Mouse (Mus musculus) T-cell, adult 2 months (primary cell): ENCODE results near the gene Actr1a.

Experiments used
- DNase-seq: peaks from one replicate; pipeline ENCODE4 v3.0.0; 2022; ENCODE audit warnings: low spot score

Actr1a gene

GRCm38 (mm10) chr19:46395109-46396009 lies at the start of gene Actr1a:
Actr1a (minus strand) TSS chr19:46395748.
- peak; percentile 96 for DNase-seq

DNA sequence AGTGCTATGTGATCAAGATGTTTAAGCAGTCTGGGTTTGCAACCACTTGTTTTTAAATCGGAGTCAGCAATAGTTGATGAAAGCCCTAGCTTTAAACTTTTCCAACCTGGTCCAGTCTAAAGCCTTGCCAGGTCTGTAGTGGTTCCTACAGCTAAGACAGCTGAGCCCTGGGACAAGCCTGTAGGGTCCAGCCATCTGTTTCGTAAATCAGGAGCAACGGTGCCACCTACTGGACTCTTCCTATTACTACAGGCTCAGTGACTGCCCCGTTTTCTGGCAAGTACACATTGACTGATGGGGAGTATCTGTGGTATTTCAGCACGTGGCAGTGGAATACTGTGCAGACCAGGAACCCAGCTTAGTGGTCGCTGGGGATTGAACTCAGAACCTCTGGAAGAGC lies 48.7 kb upstream of the Actr1a start:
- DNase-seq, result peak; percentile 68

DNA sequence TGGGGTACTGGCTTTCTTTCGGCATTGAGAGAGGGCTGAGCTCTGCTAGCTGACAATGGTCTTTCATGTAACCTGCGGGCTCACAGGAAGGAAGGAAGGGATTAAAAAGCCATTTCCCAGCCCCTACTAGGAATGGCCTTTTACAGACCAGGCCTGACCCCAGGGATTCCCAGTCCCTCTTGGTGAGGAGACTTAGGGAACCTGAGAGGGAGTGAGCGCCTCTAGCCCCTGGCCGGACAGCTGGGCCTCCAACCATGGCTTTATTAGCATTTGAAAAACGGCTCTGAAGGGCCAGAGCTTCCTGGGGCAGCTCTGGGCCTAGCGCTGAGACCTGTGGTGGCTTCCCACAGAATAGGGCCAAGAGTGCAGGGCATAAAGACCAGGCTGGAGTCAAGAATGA lies 48.0 kb upstream of the Actr1a start:
- DNase-seq, result no peak

DNA sequence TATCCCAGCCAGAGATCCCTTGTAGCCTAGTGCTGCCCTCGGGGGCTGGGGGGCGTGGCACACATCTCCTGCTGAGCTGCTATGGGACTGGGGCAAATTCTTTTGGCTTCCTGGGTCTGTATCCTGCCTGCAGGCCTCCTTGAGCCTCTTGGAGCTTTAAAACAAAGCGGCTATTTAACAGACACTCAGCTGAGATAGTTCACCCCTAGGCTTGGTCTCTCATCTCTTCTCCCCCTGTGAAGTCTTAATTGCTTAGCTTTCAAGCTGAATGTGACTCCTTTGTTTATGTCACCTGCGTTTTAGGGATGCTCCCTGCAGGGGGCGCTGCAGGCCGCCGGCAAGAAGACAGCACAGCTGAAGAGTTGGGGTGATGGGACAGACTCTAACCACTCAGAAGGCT lies 39.9 kb upstream of the Actr1a start:
- DNase-seq, result peak; percentile 22

DNA sequence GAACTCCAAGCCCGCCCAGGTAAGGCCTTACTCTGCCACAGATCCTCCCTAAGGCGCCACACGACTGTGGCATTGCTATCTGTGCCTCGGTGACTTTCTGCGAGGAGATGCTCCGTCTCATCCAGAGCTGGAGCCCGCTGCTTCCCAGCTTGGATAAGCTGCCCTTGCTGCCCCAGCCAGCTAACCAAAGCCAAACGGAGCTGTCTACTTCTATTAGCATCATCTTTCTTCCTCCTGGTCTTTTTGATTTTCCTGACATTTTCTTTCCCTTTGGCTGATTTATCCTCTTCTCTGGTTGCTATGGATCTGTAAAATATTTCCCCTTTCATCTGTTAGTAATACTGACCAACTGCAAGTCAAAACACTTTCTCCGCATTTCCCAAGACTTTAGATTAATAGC lies 39.0 kb upstream of the Actr1a start:
- DNase-seq, result no peak

GRCm38 (mm10) chr19:46434148-46434547 lies 38.6 kb upstream of the Actr1a start:
- DNase-seq, result no peak

GRCm38 (mm10) chr19:46433712-46434111 lies 38.2 kb upstream of the Actr1a start:
- DNase-seq, result no peak

- no peak for DNase-seq
Observed at GRCm38 (mm10) chr19:46429250-46429649, 33.7 kb upstream of the Actr1a start.

- DNase-seq, result no peak
Observed at GRCm38 (mm10) chr19:46426488-46426887, 30.9 kb upstream of the Actr1a start.

DNA sequence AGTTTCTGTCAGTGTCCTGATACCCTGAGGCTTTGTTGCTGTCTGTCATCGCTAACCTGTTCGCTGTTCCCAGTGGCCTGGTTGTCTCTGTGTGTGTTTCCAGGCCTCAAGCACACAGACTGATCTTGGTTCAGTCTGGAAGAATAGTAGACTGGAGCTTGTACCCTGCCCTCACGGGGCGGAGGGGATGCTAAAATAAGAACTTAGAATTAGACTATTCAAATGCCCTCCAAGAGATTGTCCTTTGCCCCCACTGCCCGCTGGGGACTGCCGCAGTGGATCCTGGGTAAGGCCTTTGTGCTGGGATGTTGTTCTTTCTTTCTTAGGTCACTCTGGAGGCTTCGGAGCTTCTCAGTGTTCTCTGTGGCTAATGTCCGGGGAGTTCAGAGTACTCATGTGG lies 29.7 kb upstream of the Actr1a start:
- no peak for DNase-seq

DNA sequence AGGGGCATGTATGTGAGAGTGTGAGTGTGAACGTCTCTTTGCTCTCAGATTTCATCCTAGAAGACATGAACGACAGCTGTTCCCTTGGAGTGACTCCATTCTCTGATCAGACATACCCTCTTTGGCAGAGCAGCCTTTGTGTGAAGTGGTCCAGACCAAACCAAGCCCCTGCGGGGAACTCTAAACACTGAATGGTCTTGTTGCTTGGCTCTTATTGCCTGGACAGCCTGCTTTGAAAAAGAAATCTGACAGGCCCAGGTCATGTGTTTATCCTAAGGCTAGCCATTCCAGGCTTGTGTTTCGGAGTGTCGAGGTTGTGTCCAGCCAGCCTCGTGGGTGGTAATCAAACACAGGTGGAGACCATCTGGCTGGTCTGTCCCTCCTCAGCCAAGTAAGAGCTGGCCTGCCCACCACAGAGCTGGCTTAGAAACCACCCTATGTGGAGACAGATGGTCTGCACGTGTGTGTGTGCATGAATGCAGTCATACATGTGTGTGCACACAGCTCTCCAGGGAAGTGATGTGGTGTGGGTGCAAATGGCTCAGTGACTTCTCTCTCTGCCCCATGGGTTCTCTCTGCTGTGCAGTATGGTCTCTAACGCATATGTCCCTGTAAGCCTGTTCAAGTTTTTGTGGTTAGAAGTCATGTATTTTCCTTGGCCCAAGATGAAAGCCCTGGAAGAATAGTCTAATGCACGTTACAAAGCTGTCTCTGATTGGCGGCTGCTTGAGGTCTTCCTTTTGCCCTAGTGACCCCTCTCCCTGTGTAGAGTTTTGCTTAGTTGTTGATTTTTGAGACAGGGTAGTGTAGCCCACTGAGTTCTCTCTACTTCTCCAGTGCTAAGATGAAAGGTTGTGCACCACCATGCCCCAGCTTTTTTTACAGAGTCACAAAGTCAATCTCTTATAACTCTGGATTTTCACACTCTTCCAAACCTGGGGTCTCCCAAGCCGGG lies 27.1 kb upstream of the Actr1a start:
- DNase-seq, result no peak

GRCm38 (mm10) chr19:46420410-46420809 lies 24.9 kb upstream of the Actr1a start:
- no peak for DNase-seq

GRCm38 (mm10) chr19:46418051-46418450 lies 22.5 kb upstream of the Actr1a start:
- DNase-seq, result no peak

GRCm38 (mm10) chr19:46416276-46416675 lies 20.7 kb upstream of the Actr1a start:
- DNase-seq, result no peak

DNA sequence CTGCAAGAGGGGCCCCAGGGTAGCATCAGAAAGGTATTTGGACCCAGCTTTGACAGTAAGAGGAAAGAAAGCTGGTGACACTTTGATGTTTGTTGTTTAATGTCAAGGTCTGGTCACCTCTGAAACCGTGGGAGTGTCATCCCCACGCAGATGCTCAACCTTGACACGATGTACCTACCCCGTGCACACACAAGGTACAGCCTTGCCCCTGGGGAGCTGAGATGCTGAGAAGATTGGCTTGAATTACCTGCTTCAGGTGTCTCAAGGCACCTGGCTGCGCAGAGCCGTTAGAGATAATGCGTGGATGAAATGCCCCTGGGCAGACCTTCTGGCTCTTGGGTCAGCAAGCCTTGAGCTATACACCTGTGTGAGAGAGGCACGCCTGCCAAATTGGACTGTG lies 18.9 kb upstream of the Actr1a start:
- DNase-seq, result no peak

- DNase-seq, result no peak
Observed at GRCm38 (mm10) chr19:46413969-46414368, 18.4 kb upstream of the Actr1a start.

- no peak for DNase-seq
Observed at GRCm38 (mm10) chr19:46412056-46412805, 16.7 kb upstream of the Actr1a start.

GRCm38 (mm10) chr19:46409506-46409905 lies 14.0 kb upstream of the Actr1a start:
- no peak for DNase-seq

DNA sequence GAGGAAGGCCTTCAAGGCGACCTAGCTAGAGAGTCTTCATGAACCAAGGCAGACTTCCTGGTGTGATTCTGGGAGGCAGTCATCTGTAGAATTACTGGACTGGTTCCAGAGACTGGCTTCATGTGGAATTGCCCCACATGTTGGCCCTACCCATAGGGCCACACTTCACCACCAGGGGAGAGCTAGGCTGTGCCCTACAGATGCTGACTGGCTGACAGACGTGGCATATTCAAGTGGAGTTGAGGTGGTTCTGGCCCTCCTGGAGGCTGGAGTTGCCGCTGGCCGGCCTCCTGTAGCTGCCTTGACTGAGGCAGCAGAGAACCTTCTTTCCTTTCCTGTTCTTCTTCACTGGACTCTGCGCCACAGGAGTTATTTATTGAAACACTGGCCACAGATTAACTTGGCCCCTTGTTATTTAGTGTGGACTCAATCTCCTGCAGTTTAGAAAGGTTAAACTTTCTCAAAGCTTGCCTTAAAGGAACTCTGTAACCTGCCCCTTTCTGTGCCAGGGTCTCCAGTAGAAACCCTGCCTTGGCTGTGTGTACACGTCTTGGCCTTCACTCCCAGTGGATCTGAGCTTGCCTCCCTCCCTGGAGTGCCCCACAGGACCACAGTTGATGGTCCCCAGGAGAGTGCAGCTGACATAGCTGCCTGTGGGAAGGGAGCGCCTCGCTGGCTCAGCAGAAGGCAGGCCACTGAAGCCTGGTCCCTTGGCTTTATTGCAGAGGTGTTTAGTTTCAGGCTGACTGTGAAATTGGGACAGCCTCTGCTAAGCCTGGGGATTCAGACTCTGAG lies 11.2 kb upstream of the Actr1a start:
- DNase-seq, result no peak

- no peak for DNase-seq
Observed at GRCm38 (mm10) chr19:46404030-46404429, 8.5 kb upstream of the Actr1a start.

- DNase-seq, result no peak
Observed at GRCm38 (mm10) chr19:46400558-46400957, 5.0 kb upstream of the Actr1a start.
